Comparison of ENCODE assay signal across 12 mouse cellular contexts in genomic region chr15:95767825-95768224, GRCm38 (mm10). TPM values are rescaled to one million over a fixed set of nuclear protein-coding genes. Genes with fewer than 3 reads are reported as not detected.
DNase-seq lines count a peak whose midpoint lies in the region; ATAC-seq and TF ChIP-seq lines count a peak whose summit lies in the region.
"Had no signal": no experiment of that assay in that cellular context is flagged by ENCODE, and none has a peak within 500 bp of the region (broad histone marks: within the 10 kb centered on the region; RNA-seq: fewer than 3 reads in every experiment).

No protein-coding gene starts in this region.

- no peak overlapping the region for H3K4me2 ChIP-seq in midbrain, postnatal 0 days (ENCODE audit: low read depth, low read length, poor library complexity, severe bottlenecking)
- no peak overlapping the region for H3K4me2 ChIP-seq in midbrain, embryonic 13.5 days (replicated peaks)
- H3K4me2 ChIP-seq: forebrain, embryonic 13.5 days; heart, embryonic 13.5 days had no signal

- no peak for DNase-seq in gastrocnemius, adult 2 months
- no peak for DNase-seq in gastrocnemius, adult 8-10 months (ENCODE audit: low spot score in 2 of 2)
- DNase-seq in midbrain, postnatal 0 days (ENCODE audit: low spot score): no peak
- DNase-seq in brain, embryonic 14.5 days (ENCODE audit: low read depth): no peak
- DNase-seq in ovary, postnatal 10 days (ENCODE audit: low spot score): no peak
- DNase-seq in cerebellum, adult 18-20 months: no peak
- DNase-seq: cerebellum, postnatal 25 days; left cerebral cortex, postnatal 4 days had no signal

- no peak overlapping the region for H3K27ac ChIP-seq in gastrocnemius, adult 2 months
- no peak overlapping the region for H3K27ac ChIP-seq in midbrain, postnatal 0 days (ENCODE audit: low read depth, low read length)
- no peak overlapping the region for H3K27ac ChIP-seq in midbrain, embryonic 13.5 days
- no peak overlapping the region for H3K27ac ChIP-seq in small intestine, adult 2 months (ENCODE audit: insufficient read depth, low read depth, low read length)
- H3K27ac ChIP-seq: forebrain, embryonic 13.5 days; heart, embryonic 13.5 days had no signal

- no peak for ATAC-seq in midbrain, postnatal 0 days (ENCODE audit: low FRiP score)
- ATAC-seq in midbrain, embryonic 13.5 days: no peak
- ATAC-seq: forebrain, embryonic 13.5 days had no signal

- H3K9me3 ChIP-seq in midbrain, postnatal 0 days (ENCODE audit: low read length): no peaks in the 10 kb centered on the region
- H3K9me3 ChIP-seq in midbrain, embryonic 13.5 days: no peaks in the 10 kb centered on the region
- H3K9me3 ChIP-seq: forebrain, embryonic 13.5 days; heart, embryonic 13.5 days had no signal

- no peaks in the 10 kb centered on the region for H3K36me3 ChIP-seq in midbrain, postnatal 0 days (ENCODE audit: insufficient read depth, low read length)
- H3K36me3 ChIP-seq in midbrain, embryonic 13.5 days: no peaks in the 10 kb centered on the region
- no peaks in the 10 kb centered on the region for H3K36me3 ChIP-seq in small intestine, adult 2 months (ENCODE audit: control insufficient read depth, insufficient read depth, low read length)
- H3K36me3 ChIP-seq: heart, embryonic 13.5 days had no signal

- WGBS in midbrain, postnatal 0 days: 84% methylated on average over 7 of the region's 7 CpGs
- 69% methylated on average over 7 of the region's 7 CpGs for WGBS in midbrain, embryonic 13.5 days
- 55% methylated on average over 7 of the region's 7 CpGs for WGBS in small intestine, adult 2 months

- H3K4me1 ChIP-seq in midbrain, postnatal 0 days (ENCODE audit: insufficient read depth, low read length): no peaks in the 10 kb centered on the region
- no peaks in the 10 kb centered on the region for H3K4me1 ChIP-seq in midbrain, embryonic 13.5 days (replicated peaks)
- peaks cover 4% of the 10 kb centered on the region; the same call in 1 of the 2 replicates for H3K4me1 ChIP-seq in small intestine, adult 2 months (ENCODE audit: control insufficient read depth, insufficient read depth, insufficient read length, low read length)
- H3K4me1 ChIP-seq: heart, embryonic 13.5 days had no signal

- no peak overlapping the region for H3K4me3 ChIP-seq in gastrocnemius, adult 2 months
- no peak overlapping the region for H3K4me3 ChIP-seq in midbrain, postnatal 0 days (ENCODE audit: low read depth, low read length)
- H3K4me3 ChIP-seq in midbrain, embryonic 13.5 days (replicated peaks): no peak overlapping the region
- H3K4me3 ChIP-seq in small intestine, adult 2 months (ENCODE audit: low read depth, low read length): no peak overlapping the region
- H3K4me3 ChIP-seq: forebrain, embryonic 13.5 days; heart, embryonic 13.5 days had no signal

- H3K27me3 ChIP-seq in midbrain, postnatal 0 days (ENCODE audit: insufficient read depth, low read length): no peaks in the 10 kb centered on the region
- no peaks in the 10 kb centered on the region for H3K27me3 ChIP-seq in midbrain, embryonic 13.5 days
- no peaks in the 10 kb centered on the region for H3K27me3 ChIP-seq in small intestine, adult 2 months (ENCODE audit: control insufficient read depth, insufficient read depth, low read length)
- H3K27me3 ChIP-seq: forebrain, embryonic 13.5 days; heart, embryonic 13.5 days had no signal

- intact Hi-C loops in gastrocnemius, adult 2 months (cut with DNase I): loop anchor here (10.0 kb wide), 1 partner anchor 517 kb away; the partner anchor contains the start of gene Arid2

- TF ChIP-seq POLR2A in brain, embryonic 14.5 days (IDR thresholded peaks at IDR 0.05; ENCODE audit: borderline replicate concordance, extremely low read depth, insufficient read depth, insufficient read length, poor library complexity, severe bottlenecking): no peak
- TF ChIP-seq POLR2A in small intestine, adult 2 months (IDR thresholded peaks at IDR 0.05; ENCODE audit: low read depth, low read length): no peak

- peak; percentile 52 for TF ChIP-seq CTCF in gastrocnemius, adult 2 months (IDR thresholded peaks at IDR 0.05)
- TF ChIP-seq CTCF in midbrain, postnatal 0 days (IDR thresholded peaks at IDR 0.05): peak; percentile 56
- peak; percentile 42; the same call in 1 of the 2 replicates for TF ChIP-seq CTCF in brain, embryonic 14.5 days (IDR thresholded peaks at IDR 0.05; ENCODE audit: borderline replicate concordance, extremely low read depth, insufficient read depth, insufficient read length)
- peak; percentile 75; the same call in 1 of the 2 replicates for TF ChIP-seq CTCF in small intestine, adult 2 months (IDR thresholded peaks at IDR 0.05; ENCODE audit: extremely low read depth, insufficient read length, insufficient replicate concordance, low read depth, low read length)

- no peak overlapping the region for H3K9ac ChIP-seq in midbrain, postnatal 0 days (replicated peaks; ENCODE audit: low read length, poor library complexity, severe bottlenecking)
- no peak overlapping the region for H3K9ac ChIP-seq in midbrain, embryonic 13.5 days (replicated peaks)
- H3K9ac ChIP-seq: forebrain, embryonic 13.5 days; heart, embryonic 13.5 days had no signal

RNA-seq across cellular contexts. Expression of gene Ano6, which starts 22.8 kb away (rescaled TPM):
- total RNA-seq in gastrocnemius, adult 2 months (2021): 10 to 100 TPM; 48.6 to 51.2 TPM
- total RNA-seq in gastrocnemius, adult 8-10 months (2022): 10 to 100 TPM; 35.0 to 44.7 (median 40.1) TPM
- 35.0 and 36.3 TPM in 2 replicates for total RNA-seq in midbrain, postnatal 0 days (2014; rRNA removed)
- polyA plus RNA-seq in midbrain, postnatal 0 days (2015; fragmentation: Nextera tagmentation; extraction: Ambion mirVana): 19.0 and 19.9 TPM in 2 replicates
- polyA plus RNA-seq in midbrain, embryonic 13.5 days (2015; fragmentation: Nextera tagmentation; extraction: Ambion mirVana): 26.1 and 26.8 TPM in 2 replicates
- polyA plus RNA-seq in brain, embryonic 14.5 days (2012; rRNA removed): 26.0 and 32.5 TPM in 2 replicates
- polyA plus RNA-seq in small intestine, adult 2 months (2012; rRNA removed): 15.1 and 172 TPM in 2 replicates
